Mouse (Mus musculus): ENCODE data around the gene Zmynd10.

DNA sequence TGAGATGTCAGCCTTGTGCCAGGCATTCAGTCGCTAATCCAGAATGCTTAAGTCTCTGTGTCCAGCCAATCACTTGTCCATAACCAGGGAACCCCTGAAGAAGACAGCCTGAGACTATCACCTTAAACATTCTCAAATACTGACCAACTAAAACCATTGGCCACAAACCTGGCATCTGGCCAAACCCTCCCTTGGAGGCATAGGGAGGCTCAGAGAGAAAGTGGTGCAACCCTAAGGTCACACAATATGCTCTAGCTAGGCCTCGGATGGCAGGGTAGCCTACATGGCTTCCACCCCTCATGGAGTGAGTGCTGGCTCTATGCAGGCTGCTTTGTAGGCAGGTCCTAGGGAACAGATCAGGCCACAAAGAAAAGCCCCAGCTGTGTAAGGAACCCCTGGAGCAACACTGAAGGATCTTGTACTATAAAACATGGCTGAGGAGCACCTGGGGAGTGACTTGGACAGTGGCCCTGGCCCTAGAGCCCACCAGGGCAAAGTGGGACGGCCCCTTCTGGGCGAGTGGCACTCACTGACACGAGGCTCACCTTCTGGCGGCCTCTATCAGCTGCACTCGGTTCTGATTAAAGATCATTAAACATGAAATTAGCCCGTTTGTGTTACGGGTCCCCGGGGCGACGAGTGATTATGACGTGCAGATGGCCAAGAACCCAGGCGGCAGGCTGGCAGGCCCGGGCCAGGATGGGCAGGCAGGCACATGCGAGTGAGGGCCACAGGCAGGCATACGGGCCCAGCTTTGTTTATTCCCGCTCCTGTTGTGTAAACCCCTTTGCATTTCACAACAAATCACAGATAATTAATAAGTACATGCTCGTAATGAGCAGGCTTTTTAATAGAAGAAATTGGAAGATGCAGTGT is 42.2 kb upstream of the Zmynd10 start:
- TF ChIP-seq CTCF (IDR thresholded peaks at IDR 0.05; ENCODE audit: borderline replicate concordance, extremely low read depth, insufficient read depth, insufficient read length) = no peak
- no peak for TF ChIP-seq POLR2A (IDR thresholded peaks at IDR 0.05; ENCODE audit: borderline replicate concordance, extremely low read depth, insufficient read depth, insufficient read length, poor library complexity, severe bottlenecking)

All from brain, embryonic 14.5 days (tissue).